Mouse (Mus musculus): Measurements from ENCODE around the gene Galk1.

Gene Galk1

GRCm38 (mm10) chr11:115997047-115997446 is 15.5 kb downstream of the Galk1 start:
- H3K27me3 ChIP-seq (ENCODE audit: insufficient read depth, low read length), result peaks cover 12% of the 10 kb centered on the region
- H3K4me1 ChIP-seq (replicated peaks; ENCODE audit: low read depth, low read length), result peaks cover 43% of the 10 kb centered on the region
- no peaks in the 10 kb centered on the region for H3K9me3 ChIP-seq (ENCODE audit: low read length)
- no peaks in the 10 kb centered on the region for H3K36me3 ChIP-seq (ENCODE audit: insufficient read depth, low read length)
- TF ChIP-seq CTCF (conservative IDR thresholded peaks at IDR 0.05; ENCODE audit: low read length) (0 out of 2 replicates have a peak, but pooled peaks have one; percentile 21), NANOG (IDR thresholded peaks at IDR 0.05; ENCODE audit: borderline replicate concordance, low read length) (no peak), POU5F1 (IDR thresholded peaks at IDR 0.05; ENCODE audit: borderline replicate concordance, low read length) (no peak)
- H3K4me3 ChIP-seq (replicated peaks; ENCODE audit: low read length), result no peak overlapping the region

DNA sequence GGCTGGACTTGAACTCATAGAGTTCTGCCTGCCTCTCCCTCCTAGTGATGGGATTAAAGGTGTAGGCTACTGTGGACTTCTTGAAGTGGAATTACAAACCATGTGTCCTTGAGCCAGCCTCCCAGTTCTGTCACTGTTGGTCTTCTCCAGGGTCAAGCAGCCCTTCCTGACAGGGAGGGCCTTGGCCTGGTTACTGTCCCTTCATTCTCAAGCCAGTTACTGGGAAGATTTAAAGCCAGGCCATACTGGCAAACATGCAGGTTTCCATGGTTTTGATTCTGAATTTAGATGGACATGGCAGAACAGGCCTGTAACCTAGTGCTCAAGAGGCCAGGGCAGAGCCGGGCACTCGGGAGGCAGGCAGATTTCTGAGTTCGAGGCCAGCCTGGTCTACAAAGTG is 17.3 kb downstream of the Galk1 start:
- Histone ChIP-seq H3K4me1 (replicated peaks; ENCODE audit: low read depth, low read length) (peaks cover 41% of the 10 kb centered on the region), H3K9me3 (ENCODE audit: low read length) (no peaks in the 10 kb centered on the region), H3K27me3 (ENCODE audit: insufficient read depth, low read length) (peaks cover 11% of the 10 kb centered on the region), H3K4me3 (replicated peaks; ENCODE audit: low read length) (no peak overlapping the region), H3K36me3 (ENCODE audit: insufficient read depth, low read length) (no peaks in the 10 kb centered on the region)
- no peak for TF ChIP-seq POU5F1 (IDR thresholded peaks at IDR 0.05; ENCODE audit: borderline replicate concordance, low read length)
- TF ChIP-seq NANOG (IDR thresholded peaks at IDR 0.05; ENCODE audit: borderline replicate concordance, low read length), result no peak
- TF ChIP-seq CTCF (conservative IDR thresholded peaks at IDR 0.05; ENCODE audit: low read length), result no peak

DNA sequence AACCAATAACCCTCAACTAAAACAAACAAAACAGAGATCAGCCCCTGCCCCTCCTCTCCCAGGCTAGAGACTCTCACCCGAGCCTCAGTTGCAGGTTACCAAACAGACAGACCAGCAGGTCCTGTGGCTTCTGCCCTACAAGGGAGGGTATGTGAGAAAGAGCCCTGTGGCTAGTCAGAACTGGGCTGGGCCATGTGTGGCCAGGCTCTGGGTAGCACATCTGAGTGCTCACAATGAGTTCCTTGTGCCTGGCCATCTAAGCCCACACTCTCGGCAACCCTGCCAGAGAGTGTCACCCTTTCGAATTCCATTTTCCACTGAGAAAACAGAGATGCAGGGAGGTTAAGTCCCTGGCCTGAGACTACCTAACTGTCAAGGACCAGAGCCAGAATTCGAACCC is 20.4 kb downstream of the Galk1 start:
- Histone ChIP-seq H3K4me3 (replicated peaks; ENCODE audit: low read length) (no peak overlapping the region), H3K4me1 (replicated peaks; ENCODE audit: low read depth, low read length) (peaks cover 42% of the 10 kb centered on the region), H3K9me3 (ENCODE audit: low read length) (no peaks in the 10 kb centered on the region), H3K36me3 (ENCODE audit: insufficient read depth, low read length) (no peaks in the 10 kb centered on the region), H3K27me3 (ENCODE audit: insufficient read depth, low read length) (peaks cover 23% of the 10 kb centered on the region)
- TF ChIP-seq CTCF (conservative IDR thresholded peaks at IDR 0.05; ENCODE audit: low read length), result no peak
- no peak for TF ChIP-seq POU5F1 (IDR thresholded peaks at IDR 0.05; ENCODE audit: borderline replicate concordance, low read length)
- no peak for TF ChIP-seq NANOG (IDR thresholded peaks at IDR 0.05; ENCODE audit: borderline replicate concordance, low read length)

DNA sequence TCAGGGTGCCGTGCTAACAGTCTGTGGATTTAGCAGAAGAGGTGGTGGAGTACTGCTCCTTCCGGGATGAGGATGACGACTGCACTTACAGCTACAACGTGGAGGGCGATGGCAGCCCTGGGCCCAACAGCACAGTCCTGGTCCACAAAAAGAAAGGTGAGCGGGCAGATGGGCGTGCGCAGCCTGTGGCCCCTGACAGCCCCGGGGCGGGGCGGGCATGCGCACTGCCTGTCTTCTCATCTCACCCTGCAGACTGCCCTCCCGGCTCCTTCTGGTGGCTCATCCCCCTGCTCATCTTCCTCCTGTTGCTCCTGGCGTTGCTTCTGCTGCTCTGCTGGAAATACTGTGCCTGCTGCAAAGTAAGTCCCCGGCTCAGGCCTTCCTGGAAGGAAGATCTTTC is 22.8 kb downstream of the Galk1 start:
- H3K36me3 ChIP-seq (ENCODE audit: insufficient read depth, low read length), result no peaks in the 10 kb centered on the region
- peak overlapping the region; percentile 68 for H3K4me3 ChIP-seq (replicated peaks; ENCODE audit: low read length)
- peaks cover 27% of the 10 kb centered on the region for H3K27me3 ChIP-seq (ENCODE audit: insufficient read depth, low read length)
- TF ChIP-seq POU5F1 (IDR thresholded peaks at IDR 0.05; ENCODE audit: borderline replicate concordance, low read length), result no peak
- TF ChIP-seq CTCF (conservative IDR thresholded peaks at IDR 0.05; ENCODE audit: low read length), result no peak
- H3K4me1 ChIP-seq (replicated peaks; ENCODE audit: low read depth, low read length), result peaks cover 45% of the 10 kb centered on the region
- no peaks in the 10 kb centered on the region for H3K9me3 ChIP-seq (ENCODE audit: low read length)

GRCm38 (mm10) chr11:115983291-115983690 is 29.2 kb downstream of the Galk1 start:
- Histone ChIP-seq H3K9me3 (ENCODE audit: low read length) (no peaks in the 10 kb centered on the region), H3K36me3 (ENCODE audit: insufficient read depth, low read length) (no peaks in the 10 kb centered on the region), H3K27me3 (ENCODE audit: insufficient read depth, low read length) (peaks cover 43% of the 10 kb centered on the region), H3K4me3 (replicated peaks; ENCODE audit: low read length) (no peak overlapping the region), H3K4me1 (replicated peaks; ENCODE audit: low read depth, low read length) (peaks cover 28% of the 10 kb centered on the region)
- TF ChIP-seq POU5F1 (IDR thresholded peaks at IDR 0.05; ENCODE audit: borderline replicate concordance, low read length), result no peak
- no peak for TF ChIP-seq NANOG (IDR thresholded peaks at IDR 0.05; ENCODE audit: borderline replicate concordance, low read length)
- TF ChIP-seq CTCF (conservative IDR thresholded peaks at IDR 0.05; ENCODE audit: low read length), result no peak

DNA sequence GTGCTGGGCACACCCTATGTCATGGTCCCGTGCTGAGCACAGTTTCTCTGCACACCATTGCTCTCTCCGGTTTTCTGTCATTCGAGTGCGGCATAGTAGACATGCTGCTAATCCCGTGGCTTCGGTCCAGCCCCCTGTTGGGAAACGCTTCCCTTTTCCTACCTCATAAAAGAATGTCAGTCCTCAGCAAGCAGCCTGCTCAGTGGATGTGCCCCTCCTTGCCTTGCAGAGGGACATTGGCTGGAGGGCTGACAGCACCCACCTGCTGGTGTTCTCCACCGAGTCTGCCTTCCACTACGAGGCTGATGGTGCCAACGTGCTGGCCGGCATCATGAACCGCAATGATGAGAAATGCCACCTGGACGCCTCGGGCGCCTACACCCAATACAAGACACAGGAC is 30.0 kb downstream of the Galk1 start:
- peaks cover 46% of the 10 kb centered on the region for H3K27me3 ChIP-seq (ENCODE audit: insufficient read depth, low read length)
- no peak for TF ChIP-seq POU5F1 (IDR thresholded peaks at IDR 0.05; ENCODE audit: borderline replicate concordance, low read length)
- no peak for TF ChIP-seq NANOG (IDR thresholded peaks at IDR 0.05; ENCODE audit: borderline replicate concordance, low read length)
- no peak for TF ChIP-seq CTCF (conservative IDR thresholded peaks at IDR 0.05; ENCODE audit: low read length)
- H3K9me3 ChIP-seq (ENCODE audit: low read length), result no peaks in the 10 kb centered on the region
- no peak overlapping the region for H3K4me3 ChIP-seq (replicated peaks; ENCODE audit: low read length)
- peaks cover 33% of the 10 kb centered on the region for H3K4me1 ChIP-seq (replicated peaks; ENCODE audit: low read depth, low read length)
- no peaks in the 10 kb centered on the region for H3K36me3 ChIP-seq (ENCODE audit: insufficient read depth, low read length)

DNA sequence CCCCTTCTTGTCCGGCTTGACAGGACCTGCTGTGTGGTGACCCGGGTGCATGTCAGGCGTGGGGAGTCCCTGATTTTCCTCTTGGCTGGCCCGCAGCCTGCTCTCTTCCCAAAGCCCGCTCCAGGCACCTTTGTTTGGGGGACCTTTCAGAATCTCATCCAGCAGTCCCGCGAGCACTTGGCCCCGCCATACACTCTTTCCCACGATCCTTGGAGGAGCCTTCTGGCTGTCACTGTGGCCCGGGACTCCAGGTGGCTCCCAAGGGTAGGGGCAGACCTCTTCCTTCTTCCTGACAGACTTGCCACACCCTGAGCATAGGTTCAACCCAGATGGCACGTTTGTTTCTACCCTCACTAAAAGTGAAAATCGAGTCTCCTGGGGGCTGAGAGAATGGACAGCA is 37.0 kb downstream of the Galk1 start:
- Histone ChIP-seq H3K9me3 (ENCODE audit: low read length) (no peaks in the 10 kb centered on the region), H3K4me1 (replicated peaks; ENCODE audit: low read depth, low read length) (peaks cover 74% of the 10 kb centered on the region), H3K36me3 (ENCODE audit: insufficient read depth, low read length) (no peaks in the 10 kb centered on the region), H3K4me3 (replicated peaks; ENCODE audit: low read length) (peak overlapping the region; percentile 82), H3K27me3 (ENCODE audit: insufficient read depth, low read length) (peaks cover 67% of the 10 kb centered on the region)
- TF ChIP-seq POU5F1 (IDR thresholded peaks at IDR 0.05; ENCODE audit: borderline replicate concordance, low read length) (no peak), NANOG (IDR thresholded peaks at IDR 0.05; ENCODE audit: borderline replicate concordance, low read length) (no peak), CTCF (conservative IDR thresholded peaks at IDR 0.05; ENCODE audit: low read length) (no peak)

DNA sequence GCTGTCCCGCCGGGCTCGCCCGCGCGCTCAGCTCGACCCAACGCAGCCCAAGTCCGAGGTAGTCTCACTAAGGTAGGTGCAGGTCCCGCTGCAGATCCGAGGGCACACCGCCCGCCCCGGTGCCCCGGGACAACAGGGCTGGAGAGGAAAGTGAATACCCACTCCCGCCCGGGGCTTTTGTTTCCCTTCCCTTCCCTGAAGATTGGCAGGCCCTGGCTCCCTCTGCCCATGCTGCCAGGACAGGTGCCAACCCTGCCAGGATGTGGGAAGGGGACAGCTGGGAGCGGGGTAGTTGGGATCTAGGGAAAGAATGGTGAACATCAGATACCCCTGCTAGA is 37.5 kb downstream of the Galk1 start:
- H3K4me1 ChIP-seq (replicated peaks; ENCODE audit: low read depth, low read length), result peaks cover 78% of the 10 kb centered on the region
- TF ChIP-seq CTCF (conservative IDR thresholded peaks at IDR 0.05; ENCODE audit: low read length), result no peak
- no peak for TF ChIP-seq POU5F1 (IDR thresholded peaks at IDR 0.05; ENCODE audit: borderline replicate concordance, low read length)
- no peak for TF ChIP-seq NANOG (IDR thresholded peaks at IDR 0.05; ENCODE audit: borderline replicate concordance, low read length)
- peak overlapping the region; percentile 82 for H3K4me3 ChIP-seq (replicated peaks; ENCODE audit: low read length)
- no peaks in the 10 kb centered on the region for H3K36me3 ChIP-seq (ENCODE audit: insufficient read depth, low read length)
- H3K27me3 ChIP-seq (ENCODE audit: insufficient read depth, low read length), result peaks cover 65% of the 10 kb centered on the region
- H3K9me3 ChIP-seq (ENCODE audit: low read length), result no peaks in the 10 kb centered on the region

- Histone ChIP-seq H3K9me3 (ENCODE audit: low read length) (no peaks in the 10 kb centered on the region), H3K27me3 (ENCODE audit: insufficient read depth, low read length) (peaks cover 61% of the 10 kb centered on the region), H3K4me1 (replicated peaks; ENCODE audit: low read depth, low read length) (peaks cover 78% of the 10 kb centered on the region), H3K36me3 (ENCODE audit: insufficient read depth, low read length) (no peaks in the 10 kb centered on the region), H3K4me3 (replicated peaks; ENCODE audit: low read length) (peak within 1 kb of the TSS; percentile 82)
- TF ChIP-seq POU5F1 (IDR thresholded peaks at IDR 0.05; ENCODE audit: borderline replicate concordance, low read length), result no peak
- TF ChIP-seq CTCF (conservative IDR thresholded peaks at IDR 0.05; ENCODE audit: low read length), result no peak
- TF ChIP-seq NANOG (IDR thresholded peaks at IDR 0.05; ENCODE audit: borderline replicate concordance, low read length), result no peak
These were observed 38.0 kb downstream of the Galk1 start, which contains the start of gene Itgb4 for GRCm38 (mm10) chr11:115974309-115975082. Gene Itgb4, plus strand, starts transcription at chr11:115974709.

All from E14TG2a.4 (cell line).